Mouse (Mus musculus) left cerebral cortex, adult 11 months (tissue): ENCODE measurements around the gene Srrm3.

Source experiments
- DNase-seq: peaks from one replicate; pipeline ENCODE4 v3.0.0; 2022; ENCODE audit warnings: low spot score

The Srrm3 gene

DNA sequence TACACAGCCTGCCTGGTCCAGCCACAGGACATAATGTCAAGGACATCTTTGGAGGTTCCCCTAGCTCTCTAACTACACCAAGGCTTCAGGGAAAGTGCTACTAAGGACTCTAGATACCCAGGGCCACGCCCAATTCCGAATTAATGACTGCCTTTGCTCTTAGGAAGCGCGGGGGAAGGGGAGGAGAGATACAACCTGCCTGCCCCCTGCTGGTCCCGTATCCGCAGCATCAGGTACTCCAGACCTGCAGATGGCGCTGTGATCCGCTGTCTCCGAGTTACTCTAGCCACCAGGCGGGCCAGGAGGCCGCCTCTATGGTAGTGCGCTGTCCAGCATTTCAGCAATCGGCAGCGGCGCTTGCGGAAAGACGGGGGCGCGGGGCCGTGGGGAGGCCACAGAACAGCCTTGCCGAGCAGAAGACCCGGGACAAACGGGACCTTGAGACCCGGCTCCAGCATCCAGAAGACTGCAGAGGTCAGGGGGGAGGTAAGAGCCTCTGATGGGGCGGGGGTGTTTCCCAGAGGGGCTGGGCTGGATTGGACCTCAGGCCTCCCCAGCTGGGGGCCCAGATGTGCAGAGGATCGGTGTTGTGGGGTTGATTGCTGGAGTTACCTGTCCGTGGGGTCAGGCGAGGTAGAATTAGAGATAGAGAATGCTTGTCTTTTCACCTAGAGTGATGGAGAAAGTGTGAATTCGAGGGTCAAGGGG lies at the start of gene Srrm3:
Gene Srrm3 (plus strand): TSS at position 336 of the 708 bp plus-strand sequence.
- DNase-seq: peak; percentile 80

DNA sequence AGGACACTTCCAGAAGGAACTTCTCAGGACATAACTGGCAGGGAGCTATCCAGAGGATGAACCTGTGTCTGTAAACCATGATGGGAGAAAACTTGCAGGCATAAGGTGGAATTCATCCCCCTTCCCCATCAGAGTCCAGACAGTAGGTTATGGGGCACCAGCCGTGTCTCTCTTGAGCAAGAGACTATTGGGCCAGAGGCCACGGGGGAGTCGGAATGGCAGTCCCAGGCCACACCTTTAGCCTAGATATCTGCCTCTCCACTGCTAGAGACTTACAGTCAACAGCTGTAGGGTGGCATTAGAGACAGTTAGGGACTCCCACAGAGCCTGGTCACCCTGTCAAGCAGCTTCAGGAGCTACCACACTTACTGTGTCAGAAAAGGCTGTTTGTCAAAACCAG lies 44.8 kb upstream of the Srrm3 start:
- no peak for DNase-seq

DNA sequence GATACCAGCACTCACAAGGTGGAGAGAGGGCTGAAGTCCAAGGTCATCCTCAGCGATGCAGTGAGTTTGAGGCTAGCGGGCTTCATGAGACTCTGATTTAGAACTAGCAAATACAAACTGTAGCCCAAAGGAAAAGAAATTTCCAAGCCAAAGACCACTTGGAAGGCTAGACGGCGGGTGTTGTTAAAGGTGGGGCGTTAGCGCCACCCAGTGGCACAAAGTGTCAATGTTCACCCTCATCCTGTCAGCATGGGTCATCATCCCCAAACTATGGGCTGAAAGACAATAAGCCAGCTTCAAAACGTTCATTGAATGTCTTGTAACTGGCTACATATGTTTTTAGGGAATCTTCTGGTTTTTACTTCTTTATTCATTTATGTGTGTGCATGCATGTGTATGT lies 43.2 kb upstream of the Srrm3 start:
- no peak for DNase-seq

DNA sequence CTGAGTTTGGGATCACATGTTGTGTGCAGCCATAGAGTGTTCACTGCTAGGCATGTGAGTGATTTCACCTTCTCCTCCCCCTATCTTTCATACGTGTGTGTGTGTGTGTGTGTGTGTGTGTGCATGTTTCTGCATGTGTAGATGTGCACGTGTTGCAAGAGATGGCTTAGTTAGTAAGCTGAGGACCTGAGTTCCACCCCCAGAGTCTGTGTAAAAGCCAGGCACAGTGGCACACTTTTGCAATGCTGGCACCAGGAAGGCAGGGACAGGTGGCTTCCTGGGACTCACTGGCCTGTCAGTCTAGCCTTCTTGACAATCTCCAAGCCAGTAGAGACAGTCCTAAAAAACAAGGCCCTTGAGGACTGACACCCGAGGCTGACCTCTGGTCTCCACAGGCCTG lies 41.7 kb upstream of the Srrm3 start:
- no peak for DNase-seq

DNA sequence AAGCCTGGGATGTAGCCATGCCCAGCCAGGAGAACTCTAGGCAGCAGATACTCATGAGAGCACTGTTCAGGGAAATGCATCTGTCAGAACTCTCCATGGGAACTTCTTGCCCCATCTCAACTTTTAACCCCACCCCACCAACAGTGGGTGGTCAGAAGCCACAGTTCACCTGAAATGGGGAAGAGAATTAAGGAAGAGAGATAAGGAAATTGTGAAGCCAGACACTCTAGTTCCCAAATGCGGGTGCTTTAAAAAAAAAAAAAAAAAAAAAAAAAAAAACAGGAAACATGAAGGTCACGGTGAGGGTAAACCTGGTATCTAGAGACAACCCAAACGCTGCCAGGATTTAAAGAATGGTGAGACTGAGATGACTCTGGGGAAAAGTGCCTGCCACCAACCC lies 34.2 kb upstream of the Srrm3 start:
- no peak for DNase-seq

DNA sequence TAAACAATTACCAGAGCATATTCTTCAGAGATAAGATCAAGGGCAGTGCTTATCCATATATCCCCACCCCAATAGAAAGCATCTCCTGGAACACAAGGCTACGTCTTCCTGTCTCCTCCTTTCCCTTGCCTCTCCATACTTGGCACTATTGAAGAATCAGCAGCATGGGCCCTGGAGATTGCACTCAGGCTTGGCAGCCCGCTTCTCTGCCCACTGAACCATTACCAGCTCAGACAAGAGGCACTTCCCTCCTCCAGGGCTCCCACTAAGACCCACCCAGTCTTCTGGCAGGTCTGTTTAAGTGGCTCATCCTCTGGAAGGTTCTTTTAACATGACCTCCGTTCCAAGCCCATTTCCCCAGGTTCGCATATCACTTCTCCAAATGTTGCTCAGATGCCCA lies 30.1 kb upstream of the Srrm3 start:
- DNase-seq: no peak

DNA sequence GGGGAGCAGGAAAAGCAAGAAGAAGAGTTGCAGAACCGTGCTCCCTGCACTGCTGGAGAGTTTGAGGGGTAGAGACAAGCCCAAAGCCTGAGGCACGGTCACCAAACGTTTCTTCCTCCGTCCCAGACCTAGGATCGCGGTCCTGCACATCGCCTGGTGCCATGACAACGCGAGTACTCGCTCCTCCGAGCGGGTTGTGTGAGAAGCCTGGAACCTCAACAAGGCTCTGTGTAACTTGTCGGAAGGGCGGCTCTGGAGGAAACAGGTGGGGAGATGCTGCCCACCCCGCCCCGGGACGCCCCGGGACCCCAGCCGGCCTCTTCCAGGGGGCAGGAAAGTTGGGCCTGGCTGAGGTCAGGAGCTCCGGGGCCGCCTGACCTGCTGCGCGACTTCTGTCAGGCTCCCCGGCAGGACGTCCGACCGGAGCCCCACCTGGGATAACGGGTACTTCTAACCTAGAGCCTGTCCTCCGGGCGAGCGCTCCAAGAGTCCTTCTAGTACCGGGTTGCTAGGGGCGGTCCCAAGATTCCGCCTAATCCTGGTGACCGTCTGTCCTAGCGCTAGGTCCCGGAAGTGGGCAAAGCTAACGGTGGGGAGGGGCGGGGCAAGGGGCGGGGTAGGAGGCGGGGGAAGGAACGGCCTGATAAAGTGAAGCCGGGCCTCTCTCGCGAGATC lies 28.8 kb upstream of the Srrm3 start, which contains the start of gene Styxl1:
Gene Styxl1 (minus strand): TSS at position 590 of the 675 bp plus-strand sequence.
- no peak for DNase-seq

DNA sequence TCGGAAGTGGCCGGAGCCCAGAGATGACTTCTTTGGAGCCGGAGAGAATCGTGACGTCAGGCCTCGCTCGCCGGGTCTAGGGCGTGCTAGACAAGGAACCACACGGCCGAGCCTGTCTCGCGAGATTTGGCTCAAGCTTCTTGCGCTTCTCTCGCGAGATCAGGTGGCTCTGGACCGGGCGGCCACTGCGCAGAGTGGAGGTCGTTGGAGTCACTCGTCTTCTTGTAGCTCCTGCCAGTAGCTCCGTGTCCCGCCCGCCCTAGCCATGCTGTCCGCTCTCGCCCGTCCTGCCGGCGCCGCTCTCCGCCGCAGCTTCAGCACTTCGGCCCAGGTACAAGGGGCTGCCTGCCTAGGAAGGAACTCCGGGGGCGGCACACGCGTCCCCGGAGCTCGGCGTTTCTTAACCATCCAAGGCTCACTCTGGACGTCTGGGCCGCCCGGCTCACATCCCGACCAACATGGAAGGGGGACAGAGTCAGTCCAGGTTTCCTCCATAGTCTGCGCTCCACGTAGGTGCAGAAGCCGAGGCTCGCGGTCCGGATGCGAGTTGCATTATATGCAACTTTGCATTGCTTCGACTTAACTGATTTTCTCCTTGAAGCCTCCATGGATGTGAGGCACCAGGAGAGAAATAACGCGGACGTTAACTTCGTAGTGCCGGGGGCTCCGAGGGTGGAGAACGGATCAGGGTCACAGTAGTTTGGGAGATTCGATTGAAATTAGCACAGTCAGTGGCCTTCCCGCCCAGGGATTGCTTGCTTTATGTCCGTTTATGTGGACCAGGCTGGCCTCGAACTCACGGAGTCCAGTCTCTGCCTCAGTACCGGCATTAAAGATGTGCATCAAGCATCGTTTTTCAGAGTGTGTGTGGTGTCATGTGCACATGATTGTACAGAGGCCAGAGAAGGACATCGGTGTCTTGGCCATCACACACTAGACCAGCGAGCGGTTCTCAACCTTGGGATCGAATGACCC lies 27.9 kb upstream of the Srrm3 start, which contains the start of gene Mdh2:
Gene Mdh2 (plus strand): TSS at position 10 of the 975 bp plus-strand sequence.
- DNase-seq: peak; percentile 99

DNA sequence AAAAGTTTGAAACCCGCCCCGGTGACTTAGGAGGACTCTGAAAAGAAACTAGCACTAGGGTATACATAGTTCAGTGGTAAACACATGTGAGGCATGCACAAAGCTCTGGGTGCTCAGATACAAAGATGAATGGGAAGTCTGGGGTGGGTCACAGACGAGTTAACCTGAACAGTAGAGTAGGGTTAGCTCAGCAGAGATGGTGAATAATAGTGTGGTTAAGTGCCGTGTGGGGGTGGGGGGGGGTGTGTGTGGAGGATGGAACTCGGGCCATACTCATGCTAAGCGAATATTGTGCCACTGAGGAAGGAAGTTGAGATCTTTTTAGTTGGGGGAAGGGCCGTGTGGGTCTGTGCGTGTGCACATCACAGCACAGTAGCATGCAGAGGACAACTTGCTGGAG lies 26.4 kb upstream of the Srrm3 start:
- no peak for DNase-seq

DNA sequence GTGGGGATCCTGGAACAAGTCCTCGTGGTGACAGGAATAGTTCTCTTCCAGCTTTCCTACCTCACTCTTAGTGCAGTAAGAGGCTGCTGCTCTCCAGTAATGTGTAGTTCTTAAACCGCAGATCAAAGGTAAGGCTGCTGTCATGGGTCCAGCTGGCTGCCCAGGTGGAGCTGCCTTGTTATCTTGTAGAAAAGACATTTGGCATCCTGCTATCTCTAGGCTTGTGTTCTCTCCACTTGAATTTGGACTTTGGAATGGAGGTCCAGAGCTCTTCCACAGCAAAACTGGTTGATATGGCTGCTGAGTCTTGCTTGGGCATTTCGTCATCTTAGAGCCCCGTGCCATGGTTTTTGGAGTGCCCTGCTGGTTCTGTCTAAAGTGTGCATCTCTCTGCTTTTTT lies 23.8 kb upstream of the Srrm3 start:
- DNase-seq: no peak

DNA sequence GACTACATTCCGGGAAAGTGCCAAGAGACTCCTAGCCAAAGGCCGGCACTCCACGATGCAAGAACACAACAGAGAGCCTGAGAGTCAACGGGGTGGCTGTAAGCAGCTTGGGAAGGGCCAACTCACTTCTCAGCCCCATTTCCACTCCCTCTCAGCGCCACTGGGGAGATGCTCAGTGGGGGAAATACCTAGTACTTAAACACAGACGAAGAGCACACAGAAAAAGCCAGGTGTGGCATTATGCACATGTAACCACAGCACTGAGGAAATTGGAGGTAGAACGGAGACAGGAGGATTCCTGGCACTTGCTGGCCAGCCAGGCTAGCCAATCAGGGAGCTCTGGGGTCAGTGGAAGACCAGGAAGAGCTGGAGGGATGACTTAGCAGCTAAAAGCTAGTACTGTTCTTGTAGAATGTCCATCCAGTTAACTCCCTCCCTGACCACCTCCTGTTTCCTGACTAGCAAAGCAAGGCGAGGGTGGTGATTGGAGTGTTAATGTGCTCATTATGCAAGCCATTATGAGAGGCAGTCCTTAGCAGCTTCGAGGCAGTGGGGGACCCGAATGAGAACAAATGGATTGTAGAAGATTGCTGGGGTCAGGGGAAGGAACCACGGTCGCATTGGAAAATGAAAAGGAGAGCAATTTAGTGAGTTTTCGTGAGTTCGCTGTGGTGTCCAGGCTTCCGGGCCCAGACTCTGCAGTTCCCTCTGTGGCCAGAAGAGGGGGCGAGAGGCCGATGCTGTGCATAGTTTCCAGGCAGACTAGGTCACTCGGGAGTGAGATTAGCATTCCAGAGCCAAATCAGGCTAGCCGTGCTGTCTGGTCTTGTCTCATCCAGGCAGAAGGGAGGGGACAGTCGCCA lies 12.5 kb upstream of the Srrm3 start:
- DNase-seq: peak; percentile 77

DNA sequence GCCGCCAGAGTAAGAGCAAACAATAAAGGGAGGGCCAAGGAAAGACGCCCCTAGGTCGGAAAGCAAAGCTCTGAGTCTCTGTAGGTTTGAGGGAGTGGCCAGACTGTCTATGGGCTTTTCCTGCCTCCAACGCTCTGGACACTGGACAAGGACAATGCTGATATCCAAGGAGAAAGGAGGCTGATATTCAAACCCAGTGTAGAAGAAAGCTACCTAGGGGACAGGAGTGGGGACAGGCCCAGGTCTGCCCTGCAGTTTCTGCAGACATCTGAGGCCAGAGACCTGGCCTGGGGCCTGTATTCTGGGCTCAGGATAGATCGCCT lies 11.9 kb upstream of the Srrm3 start:
- DNase-seq: no peak

DNA sequence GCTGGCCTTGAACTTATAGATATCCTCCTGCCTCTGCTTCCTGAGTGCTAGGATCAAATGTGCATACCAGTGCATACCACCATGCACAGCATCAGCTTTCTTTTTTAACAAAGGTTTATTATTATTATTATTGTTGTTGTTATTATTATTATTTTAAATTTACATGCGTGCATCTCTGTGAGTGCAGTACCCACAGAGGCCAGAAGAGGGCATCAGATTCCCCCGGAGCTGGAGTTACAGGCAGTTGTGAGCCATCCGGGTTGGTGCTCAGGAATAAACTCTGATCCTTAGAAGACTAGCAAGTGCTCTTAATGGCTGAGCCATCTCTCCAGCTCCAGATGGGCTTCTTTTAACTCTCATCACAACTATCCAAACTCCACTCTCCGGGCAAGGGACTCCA lies 6.9 kb upstream of the Srrm3 start:
- no peak for DNase-seq

DNA sequence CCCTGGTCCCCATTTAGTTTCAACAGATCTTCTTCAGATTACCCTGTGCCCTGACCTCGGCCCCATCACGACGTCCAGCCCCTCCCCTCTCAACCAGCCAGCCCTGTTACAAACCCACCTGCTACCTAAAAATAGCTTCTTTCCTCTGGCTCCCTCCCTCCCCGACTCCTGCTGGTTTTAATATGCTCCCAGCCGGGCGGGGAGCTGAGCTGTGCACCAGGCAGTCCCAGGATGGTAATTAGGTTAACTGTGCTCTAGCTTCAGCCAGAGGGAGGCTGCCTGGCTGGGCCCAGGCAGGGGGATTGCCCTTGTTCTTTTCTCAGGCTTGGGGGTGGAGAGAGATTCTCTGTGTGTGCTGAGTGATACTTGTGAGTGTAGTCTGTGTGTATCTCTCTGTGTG lies 5.8 kb upstream of the Srrm3 start:
- no peak for DNase-seq

DNA sequence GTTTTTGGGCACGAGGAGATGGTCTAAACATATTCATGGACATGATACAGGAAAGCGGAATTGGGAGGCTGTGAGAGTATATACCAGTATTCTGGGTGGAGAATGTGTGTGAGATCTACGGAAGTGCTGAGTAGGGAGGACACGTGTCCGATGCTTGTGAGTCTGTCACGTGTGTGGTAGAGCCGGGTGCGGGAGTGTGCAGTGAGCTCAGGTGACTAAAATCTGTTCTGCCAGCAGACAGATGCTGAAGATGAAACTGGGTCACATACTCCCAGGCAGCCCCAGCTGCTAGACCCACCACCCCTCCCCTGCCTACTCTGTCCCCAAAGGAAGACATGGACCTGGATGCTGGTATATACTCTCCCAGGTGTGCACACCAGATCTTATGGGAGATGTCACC lies 4.0 kb upstream of the Srrm3 start:
- DNase-seq: no peak

DNA sequence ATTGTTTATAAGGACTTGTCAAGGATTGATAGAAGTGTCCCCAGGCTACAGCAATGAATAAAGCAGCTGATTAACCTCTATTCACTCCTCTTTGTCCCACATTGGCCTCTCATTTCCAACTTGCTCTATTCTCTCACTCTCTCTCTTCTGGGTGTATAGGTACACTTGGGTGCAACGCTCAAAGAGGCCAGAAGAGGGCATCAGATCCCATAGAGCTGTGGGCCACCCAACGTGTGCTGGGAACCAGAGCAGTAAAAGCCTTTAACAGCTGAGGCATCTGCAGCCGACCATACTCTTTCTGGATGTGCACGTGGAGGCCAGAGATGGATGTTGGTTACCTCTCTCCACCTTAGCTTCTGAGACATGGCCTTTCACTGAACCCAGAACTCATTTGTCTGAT lies 3.6 kb upstream of the Srrm3 start:
- no peak for DNase-seq

DNA sequence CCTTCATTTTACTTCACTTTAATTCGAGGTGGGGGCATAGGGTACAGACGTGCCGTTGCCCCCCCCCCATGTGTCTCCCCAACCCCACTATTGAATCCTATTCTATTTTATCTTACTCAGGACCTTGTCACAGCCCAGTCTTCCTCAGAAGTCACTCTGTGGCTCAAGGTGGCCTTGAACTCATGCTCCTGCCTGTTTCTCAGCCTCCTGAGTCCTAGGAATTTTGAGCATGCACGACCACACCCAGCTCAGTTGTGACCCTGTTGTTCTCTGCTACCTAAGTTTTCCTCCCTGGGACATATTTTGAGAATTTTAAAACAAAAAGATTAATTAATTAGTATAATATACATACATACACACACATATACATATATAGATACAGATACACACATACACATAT lies 3.0 kb upstream of the Srrm3 start:
- DNase-seq: no peak

DNA sequence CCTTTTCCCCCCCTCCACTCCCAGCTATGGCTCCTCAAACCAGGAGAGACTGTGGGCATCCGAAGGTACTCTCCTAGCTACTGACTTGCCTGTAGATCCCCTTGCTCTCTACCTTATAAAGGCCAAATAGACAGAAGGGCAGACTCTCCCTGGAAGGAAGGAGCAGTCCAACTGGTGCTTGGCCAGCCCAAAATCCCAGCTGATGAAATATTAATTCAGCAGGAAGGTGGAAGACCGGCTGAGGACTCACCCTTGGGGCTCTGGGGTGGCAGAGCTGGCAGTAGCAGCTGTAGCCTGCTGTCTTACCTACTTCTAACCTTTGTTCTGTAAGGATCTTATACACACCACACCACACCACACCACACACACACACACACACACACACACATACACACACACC lies 2.0 kb upstream of the Srrm3 start:
- no peak for DNase-seq

DNA sequence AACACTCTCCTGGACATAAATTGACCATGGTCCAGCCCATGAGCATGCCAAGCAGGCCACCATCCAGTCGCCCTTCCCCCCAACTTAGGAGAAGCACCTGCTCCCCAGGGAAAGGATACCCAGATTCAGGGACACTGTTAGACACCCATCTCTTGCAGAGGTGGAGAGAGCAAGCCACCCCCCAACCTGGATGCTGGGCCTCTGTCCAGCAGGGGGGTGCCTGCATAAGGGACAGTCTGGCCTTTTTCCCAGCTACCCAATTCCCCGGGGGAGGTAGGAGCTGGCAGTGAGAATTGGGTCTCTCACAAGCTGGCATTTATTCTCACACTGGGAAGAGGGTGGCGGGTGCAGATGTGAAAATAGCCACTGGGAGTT lies 560 bp downstream of the Srrm3 start:
- DNase-seq: no peak

DNA sequence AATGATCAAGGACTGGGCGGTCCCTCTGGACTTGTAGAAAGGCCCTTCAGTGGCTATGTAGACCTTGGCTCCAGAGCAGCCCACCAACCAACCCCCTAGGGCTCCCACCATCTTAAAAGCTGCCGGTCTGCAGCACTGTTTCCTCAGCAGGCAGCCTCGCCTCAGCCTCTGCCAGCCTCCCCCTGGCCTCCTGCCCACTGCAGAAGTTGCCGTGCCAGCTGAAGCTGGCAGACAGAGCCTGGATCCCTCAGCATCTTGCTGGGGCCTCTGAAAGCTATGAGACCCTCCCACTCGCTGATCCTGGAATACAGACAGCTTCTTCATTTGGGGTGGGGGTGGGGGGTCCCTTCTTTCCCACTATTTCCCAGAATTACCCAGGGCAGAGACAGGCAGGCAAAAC lies 6.3 kb downstream of the Srrm3 start:
- no peak for DNase-seq

DNA sequence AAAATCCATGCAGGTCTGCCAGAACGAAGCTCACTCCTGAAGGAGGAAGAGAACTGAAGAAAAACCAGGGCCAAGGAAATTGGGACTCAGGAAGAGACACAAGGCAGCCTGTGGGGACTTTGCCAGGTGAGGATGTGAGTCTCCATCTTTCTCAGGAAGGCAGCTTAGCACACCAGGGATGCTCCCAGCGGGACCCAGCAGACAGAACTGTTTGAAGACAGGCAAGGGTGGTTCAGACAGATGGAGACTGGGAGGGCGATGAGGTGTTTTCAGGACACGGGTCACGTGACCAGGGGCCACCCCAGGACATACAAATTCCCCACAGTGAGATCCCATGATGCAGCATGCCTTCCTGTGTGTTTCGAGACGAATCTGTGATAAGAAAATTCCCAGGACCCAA lies 11.8 kb downstream of the Srrm3 start:
- DNase-seq: no peak
